Mouse (Mus musculus) forebrain, embryonic 12.5 days (tissue): ENCODE data around the gene Mrgpra3. TPM values are rescaled to one million over a fixed set of nuclear protein-coding genes. Genes with fewer than 3 reads are reported as not detected.

Experiments used
- ATAC-seq: fragments of 200-750 bp; cut with Nextera tagmentation; 2 replicates; pipeline ENCODE4 v1.8.0; 2017; ENCODE audit warnings: moderate TSS enrichment; ENCODE audit not compliant: low FRiP score
- H3K27ac ChIP-seq: fragments of 300-500 bp; sonication (generic); 2 replicates; pipeline ENCODE4 v1.5.1; 2016; ENCODE audit warnings: mild to moderate bottlenecking
- H3K27me3 ChIP-seq: fragments of 300-500 bp; sonication (generic); 2 replicates; pipeline ENCODE4 v1.6.1; 2016; ENCODE audit warnings: mild to moderate bottlenecking
- H3K36me3 ChIP-seq: fragments of 300-500 bp; sonication (generic); replicated peaks from 2 replicates; pipeline ENCODE4 v1.6.1; 2016; ENCODE audit warnings: mild to moderate bottlenecking
- H3K4me1 ChIP-seq: fragments of 300-500 bp; sonication (generic); 2 replicates; pipeline ENCODE4 v1.6.1; 2016
- H3K4me2 ChIP-seq: fragments of 300-500 bp; sonication (generic); 2 replicates; pipeline ENCODE4 v1.6.1; 2016; ENCODE audit warnings: mild to moderate bottlenecking, moderate library complexity
- H3K4me3 ChIP-seq: fragments of 300-500 bp; sonication (generic); replicated peaks from 2 replicates; pipeline ENCODE4 v1.5.1; 2016; ENCODE audit warnings: mild to moderate bottlenecking
- H3K9ac ChIP-seq: fragments of 300-500 bp; sonication (generic); 2 replicates; pipeline ENCODE4 v1.6.1; 2016; ENCODE audit warnings: mild to moderate bottlenecking
- H3K9me3 ChIP-seq: fragments of 300-500 bp; sonication (generic); 2 replicates; pipeline ENCODE4 v1.6.1; 2016
- WGBS: fragments of 180-500 bp; shearing (Covaris S2); methylation state at CpG from one replicate; pipeline ENCODE4 v1.1.7; 2016; 5-methylcytosine and 5-hydroxymethylcytosine counted together
- polyA plus RNA-seq: library from polyadenylated mRNA; unstranded; fragments of >200 nt; fragmentation: Nextera tagmentation; extraction: Ambion mirVana; gene quantifications from 2 replicates; pipeline ENCODE4 v1.2.1, GENCODE M21; 2016

Gene Mrgpra3
- not detected in 2 replicates for polyA plus RNA-seq

DNA sequence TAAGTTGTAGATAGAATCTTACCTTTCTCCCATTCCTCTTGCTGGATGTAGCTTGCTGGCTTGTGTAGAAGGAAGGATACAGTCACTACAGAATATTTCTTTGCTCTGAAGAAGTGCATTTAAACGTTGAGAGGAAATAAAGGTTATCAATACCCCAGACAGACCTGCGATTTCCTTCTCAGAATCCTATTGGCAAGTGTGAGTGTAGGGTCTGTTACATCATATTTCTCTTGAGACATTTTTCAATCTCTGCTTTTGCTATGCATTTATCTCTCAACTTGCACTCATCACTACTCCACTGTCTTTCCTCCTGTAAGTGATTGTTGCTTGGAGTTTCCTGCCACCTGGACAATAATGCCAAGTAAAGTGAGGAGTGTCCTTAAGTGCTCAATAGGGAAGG lies at the start of gene Mrgpra3:
Gene Mrgpra3, minus strand, starts transcription at position 101 of the 400 bp plus-strand sequence.
- WGBS: 72% methylated on average over 2 of the region's 2 CpGs
- ATAC-seq: no peak
- H3K9me3 ChIP-seq: peaks cover 28% of the 10 kb centered on the region

More for the DNA sequence above, at the start of gene Mrgpra3:
- Histone ChIP-seq H3K27me3 (no peaks in the 10 kb centered on the region), H3K4me3 (no peak within 1 kb of the TSS), H3K9ac (no peak within 1 kb of the TSS), H3K4me1 (no peaks in the 10 kb centered on the region), H3K27ac (no peak within 1 kb of the TSS), H3K36me3 (no peaks in the 10 kb centered on the region), H3K4me2 (no peak within 1 kb of the TSS)

Other genes starting within 250 kb of the Mrgpra3 start
- gene Mrgpra1, start 247.1 kb downstream of the Mrgpra3 start, polyA plus RNA-seq: not detected in 2 replicates
- gene Mrgpra2a, start 149.2 kb downstream of the Mrgpra3 start, polyA plus RNA-seq: not detected in 2 replicates
- not detected in 2 replicates for gene Mrgpra2b, start 72.5 kb downstream of the Mrgpra3 start, polyA plus RNA-seq